Mouse (Mus musculus) mouse embryonic stem cell (cell line): ENCODE data around the gene Ppp1r14d.

Experiments used
- in situ Hi-C, 2 experiments: fragments of 300-500 bp; cut with MboI; formaldehyde crosslinking; loops; 1 replicate in 1 of 2; 3 replicates in 1 of 2; pipeline ENCODE4 v1.14.3; 2019 to 2020; ENCODE audit warnings: low sequenced_read_pairs in 2 of 2, low pct_unique_long_range_greater_than_20kb in 1 of 2, mixed read lengths in 1 of 2; ENCODE audit not compliant: unreplicated experiment in 1 of 2

Gene Ppp1r14d

DNA sequence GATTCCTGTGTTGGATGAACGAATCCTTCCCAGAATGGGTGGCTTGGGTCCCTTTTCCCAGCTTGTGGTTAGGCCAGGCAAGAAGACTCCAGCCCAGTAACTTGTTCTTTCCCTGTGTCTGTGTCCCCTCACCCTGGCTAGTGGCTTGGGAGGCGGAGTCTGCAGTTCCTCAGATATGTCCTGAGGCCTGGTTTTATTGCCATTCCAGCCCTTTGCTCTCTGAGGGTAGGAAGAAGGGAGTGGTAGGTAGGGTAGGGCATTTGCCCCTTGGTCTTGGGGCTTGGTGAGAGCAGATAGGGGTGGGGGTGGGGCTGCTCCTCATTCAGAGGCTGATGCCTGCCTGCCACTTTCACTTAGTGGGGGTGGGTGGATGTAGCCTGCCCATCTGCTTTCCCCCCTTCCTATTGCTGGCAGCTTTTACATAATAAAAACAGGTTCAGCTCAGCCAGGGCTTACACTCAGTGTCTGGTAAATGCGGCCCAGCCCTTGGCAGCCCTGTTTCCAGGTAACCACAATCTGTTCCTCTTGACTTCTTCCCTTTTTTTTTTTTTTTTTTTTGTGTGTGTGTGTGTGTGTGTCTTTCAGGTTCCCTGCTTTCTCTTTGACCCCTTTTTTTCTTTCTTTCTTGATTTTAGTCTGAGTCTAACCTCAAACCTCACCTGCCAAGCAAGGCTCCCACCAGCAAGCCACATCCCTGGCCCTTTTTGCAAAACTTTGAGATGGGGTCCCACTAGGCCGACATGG is 10.5 kb upstream of the Ppp1r14d start:
- in situ Hi-C loops = no loop called here

- in situ Hi-C loops = no loop called here
Measured at GRCm38 (mm10) chr2:119238671-119239070, 9.0 kb upstream of the Ppp1r14d start.

- in situ Hi-C loops = no loop called here
Measured at GRCm38 (mm10) chr2:119237871-119238220, 8.1 kb upstream of the Ppp1r14d start.

DNA sequence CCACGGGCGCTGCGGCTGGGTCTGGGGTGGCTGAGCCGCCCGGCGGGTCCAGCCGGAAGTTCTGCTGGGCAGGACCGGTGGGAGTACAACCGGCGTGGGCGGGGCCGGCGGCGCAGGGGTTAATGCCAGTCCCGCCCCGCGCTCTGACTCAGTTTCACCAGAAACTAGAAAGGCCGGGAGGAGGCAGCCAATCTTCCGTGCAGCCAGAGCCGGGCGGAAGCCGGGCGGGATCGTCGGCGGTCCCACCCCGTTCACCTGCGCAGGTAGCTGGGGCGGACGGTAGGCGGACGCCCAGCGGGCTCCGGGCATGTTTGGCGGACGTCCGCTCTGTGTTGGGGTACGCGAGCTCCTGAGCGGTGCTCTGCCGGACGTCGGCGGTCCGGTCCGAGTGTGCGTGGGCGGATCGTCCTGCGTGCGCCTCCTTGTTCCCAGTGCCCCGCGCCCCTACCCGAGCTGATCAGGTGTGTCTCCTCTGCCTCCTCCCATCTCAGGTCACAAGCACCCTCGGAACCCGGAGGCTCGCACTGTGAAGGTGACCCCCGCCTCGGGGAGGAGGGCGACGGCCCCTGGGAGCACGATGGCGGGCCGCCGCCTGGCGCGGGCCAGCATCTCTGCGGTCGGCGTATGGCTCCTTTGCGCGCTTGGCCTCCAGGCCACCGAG is 7.6 kb upstream of the Ppp1r14d start, which contains the start of gene Spint1:
Gene Spint1, plus strand, starts transcription at position 153 of the 661 bp plus-strand sequence.
- in situ Hi-C loops = no loop called here

DNA sequence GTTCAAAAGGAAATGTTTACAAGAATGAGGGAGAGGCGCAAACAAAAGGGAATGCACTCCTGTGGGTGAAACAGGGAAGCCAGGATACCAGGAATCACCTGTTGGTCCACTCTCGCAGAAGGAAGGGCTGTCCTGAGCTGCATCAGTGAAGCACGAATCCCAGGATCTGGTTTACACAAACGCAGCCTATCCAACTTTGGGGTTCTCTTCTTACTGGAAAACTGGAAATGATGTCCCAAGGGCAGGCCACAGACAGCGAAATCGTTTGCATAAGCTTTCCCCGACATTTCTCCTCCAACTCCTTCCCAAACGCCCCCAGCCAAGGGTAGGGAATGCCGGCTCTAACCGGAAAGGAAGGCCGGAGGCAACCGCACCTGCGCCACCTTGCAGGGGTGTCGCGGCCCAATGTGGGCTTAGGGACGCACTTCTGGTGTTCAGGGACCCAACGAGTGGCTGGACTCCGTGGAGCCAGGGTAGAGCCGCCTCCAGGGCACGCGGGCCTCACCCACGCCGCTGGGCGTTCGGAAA is 7.0 kb upstream of the Ppp1r14d start:
- in situ Hi-C loops = no loop called here

DNA sequence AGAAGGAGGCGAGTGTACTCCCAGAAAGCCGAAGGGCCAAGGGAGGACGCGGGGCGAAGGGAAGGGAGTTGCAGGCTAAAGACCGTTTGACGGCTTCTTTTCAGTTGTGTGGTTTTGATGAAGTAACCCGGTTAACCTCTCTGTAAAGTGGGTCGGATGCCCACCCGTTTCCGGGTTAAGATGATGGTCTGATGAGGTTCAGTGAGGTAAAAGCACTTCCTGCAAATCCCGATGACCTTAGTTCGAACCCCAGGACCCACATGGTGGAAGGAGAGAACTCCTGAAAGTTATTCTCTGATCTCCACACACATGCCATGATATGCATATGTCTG is 20.6 kb downstream of the Ppp1r14d start:
- in situ Hi-C loops = no loop called here

DNA sequence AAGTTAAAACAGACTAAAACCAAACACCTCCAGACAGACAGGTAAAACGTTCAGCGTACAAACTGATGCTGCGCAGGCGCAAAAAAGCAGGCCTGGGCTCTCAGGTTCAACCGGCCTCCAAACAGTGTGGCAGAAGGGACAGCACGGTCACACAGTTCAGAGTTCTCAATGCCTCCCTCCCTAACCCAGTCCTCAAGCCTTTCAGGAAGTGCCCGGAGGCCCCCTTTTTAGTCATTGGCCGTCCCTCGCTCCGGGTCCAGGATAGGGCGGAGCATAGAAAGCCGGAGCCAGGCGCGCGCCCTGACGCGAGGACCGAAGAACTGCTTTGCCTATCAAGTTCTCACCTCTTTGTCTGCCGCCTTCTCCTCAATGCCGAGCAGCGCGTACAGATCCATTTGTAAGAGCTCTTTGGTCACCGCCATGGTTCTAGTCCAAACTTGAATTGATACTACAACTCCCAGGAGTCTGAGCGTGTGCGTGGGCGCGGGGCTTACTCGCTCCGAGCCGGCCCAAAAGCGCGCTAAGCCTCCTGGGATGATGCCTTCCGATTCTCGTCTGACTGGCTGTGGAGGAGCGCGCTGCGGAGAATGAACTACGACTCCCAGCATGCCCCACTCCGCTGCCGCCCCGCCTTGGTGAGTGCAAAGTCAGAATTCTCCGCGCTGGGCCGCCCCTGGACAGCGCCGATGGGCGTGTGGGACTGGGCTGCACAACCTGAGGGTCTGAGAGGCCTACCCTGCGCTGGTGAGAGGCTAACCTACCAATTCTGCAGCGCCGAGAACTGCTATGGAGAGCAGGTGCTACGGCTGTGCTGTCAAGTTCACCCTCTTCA is 21.1 kb downstream of the Ppp1r14d start, which contains the start of the genes Zfyve19 and Dnajc17:
Gene Zfyve19, plus strand, starts transcription at position 274 of the 832 bp plus-strand sequence.
Gene Dnajc17, minus strand, starts transcription at position 452 of the 832 bp plus-strand sequence.
- in situ Hi-C loops = no loop called here

GRCm38 (mm10) chr2:119207961-119208343 is 21.8 kb downstream of the Ppp1r14d start:
- in situ Hi-C loops = no loop called here

GRCm38 (mm10) chr2:119203871-119204460 is 25.7 kb downstream of the Ppp1r14d start:
- in situ Hi-C loops = no loop called here

DNA sequence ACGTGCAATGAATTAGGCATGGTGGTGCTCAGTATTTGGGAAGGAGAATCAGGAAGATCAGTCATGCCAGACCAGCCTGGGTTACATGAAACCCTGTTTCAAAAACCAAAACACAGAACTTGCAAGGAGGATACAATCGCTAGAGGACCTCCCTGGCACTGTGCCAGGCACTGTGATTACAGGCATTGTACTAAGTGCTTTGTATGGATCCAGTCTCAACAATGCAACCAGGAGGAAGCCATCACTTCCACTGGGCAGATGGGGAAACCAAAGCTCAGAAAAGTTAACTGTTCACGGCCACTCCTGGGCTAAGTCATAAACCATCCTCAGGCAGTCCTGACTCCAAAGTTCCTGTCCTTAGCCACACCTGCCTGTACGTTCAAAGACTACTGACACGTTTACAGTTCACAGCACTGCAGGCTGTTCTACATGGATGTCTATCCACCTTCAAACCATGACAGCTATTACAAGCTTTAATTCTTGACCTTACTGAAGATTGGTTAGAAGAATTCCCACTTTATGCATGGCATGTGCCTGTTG is 26.7 kb downstream of the Ppp1r14d start:
- in situ Hi-C loops = no loop called here

GRCm38 (mm10) chr2:119198934-119199333 is 30.8 kb downstream of the Ppp1r14d start:
- in situ Hi-C loops = no loop called here

GRCm38 (mm10) chr2:119198049-119198448 is 31.7 kb downstream of the Ppp1r14d start:
- in situ Hi-C loops = no loop called here

DNA sequence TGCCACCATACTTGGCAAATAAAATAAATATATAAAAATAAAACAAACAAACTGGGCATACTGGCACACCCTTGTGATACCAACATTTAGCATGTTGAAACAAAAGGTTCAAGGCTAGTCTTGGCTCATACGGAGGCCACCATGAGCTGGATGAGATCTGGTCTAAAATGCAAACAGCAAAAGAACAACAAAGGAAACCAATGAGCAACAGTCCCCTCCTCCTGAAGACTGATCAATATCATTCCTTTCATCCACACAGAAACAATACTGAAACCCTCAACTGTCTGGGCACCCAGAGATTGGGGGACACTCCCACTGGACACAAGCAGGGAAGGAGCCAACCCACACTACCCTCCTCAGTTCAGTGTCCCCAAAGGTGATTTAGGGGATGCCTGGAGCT is 32.2 kb downstream of the Ppp1r14d start:
- in situ Hi-C loops = no loop called here

- in situ Hi-C loops = no loop called here
Measured at GRCm38 (mm10) chr2:119196316-119197108, 33.2 kb downstream of the Ppp1r14d start.

- in situ Hi-C loops = no loop called here
Measured at GRCm38 (mm10) chr2:119194140-119194539, 35.6 kb downstream of the Ppp1r14d start.

- in situ Hi-C loops = no loop called here
Measured at GRCm38 (mm10) chr2:119190969-119191368, 38.7 kb downstream of the Ppp1r14d start.

DNA sequence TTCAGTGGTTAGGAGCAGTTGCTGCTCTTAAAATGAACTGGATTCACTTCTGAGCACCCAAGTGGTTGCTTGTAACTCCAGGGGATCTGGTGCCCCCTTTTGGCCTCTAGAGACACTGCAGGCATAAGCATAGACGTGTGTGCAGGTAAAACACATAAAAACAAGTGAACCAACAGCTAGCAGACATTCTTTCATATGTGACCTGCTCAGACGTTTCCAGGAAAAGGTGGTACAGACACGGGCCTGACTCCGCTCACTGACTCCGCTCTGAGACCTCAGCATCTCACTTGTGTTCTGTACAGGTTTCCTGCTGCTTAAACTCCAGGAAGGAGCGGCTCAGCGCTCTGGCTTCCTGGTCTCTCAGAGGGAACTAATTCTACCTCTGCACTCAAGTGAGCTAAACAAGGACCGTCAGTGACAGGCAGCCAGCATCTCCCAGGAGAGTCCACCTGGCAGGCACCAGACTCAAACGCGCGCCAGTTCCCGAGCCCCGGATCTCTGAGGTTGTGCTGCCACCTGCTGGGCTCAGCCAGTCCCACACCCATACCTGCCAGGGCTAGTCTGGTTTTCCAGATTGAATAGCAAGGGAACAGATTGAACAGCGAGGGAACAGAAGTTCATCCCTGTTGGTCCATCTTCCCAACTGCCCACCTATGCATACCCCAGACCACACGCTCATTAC is 40.5 kb downstream of the Ppp1r14d start:
- in situ Hi-C loops = no loop called here
